Mouse (Mus musculus) adrenal gland, postnatal 14 days (tissue): Measurements from ENCODE around the gene Gm29797. TPM values are rescaled to one million over a fixed set of nuclear protein-coding genes. Genes with fewer than 3 reads are reported as not detected.

ENCODE experiments used
- DNase-seq: peaks from one replicate; pipeline ENCODE4 v3.0.0; 2021; ENCODE audit warnings: mixed read lengths
- total RNA-seq: library from RNA; stranded (reverse); gene quantifications from 2 replicates; pipeline ENCODE4 v1.2.3, GENCODE M21; 2021

The Gm29797 gene
- total RNA-seq, 1 experiment from 2014 or later: not detected

DNA sequence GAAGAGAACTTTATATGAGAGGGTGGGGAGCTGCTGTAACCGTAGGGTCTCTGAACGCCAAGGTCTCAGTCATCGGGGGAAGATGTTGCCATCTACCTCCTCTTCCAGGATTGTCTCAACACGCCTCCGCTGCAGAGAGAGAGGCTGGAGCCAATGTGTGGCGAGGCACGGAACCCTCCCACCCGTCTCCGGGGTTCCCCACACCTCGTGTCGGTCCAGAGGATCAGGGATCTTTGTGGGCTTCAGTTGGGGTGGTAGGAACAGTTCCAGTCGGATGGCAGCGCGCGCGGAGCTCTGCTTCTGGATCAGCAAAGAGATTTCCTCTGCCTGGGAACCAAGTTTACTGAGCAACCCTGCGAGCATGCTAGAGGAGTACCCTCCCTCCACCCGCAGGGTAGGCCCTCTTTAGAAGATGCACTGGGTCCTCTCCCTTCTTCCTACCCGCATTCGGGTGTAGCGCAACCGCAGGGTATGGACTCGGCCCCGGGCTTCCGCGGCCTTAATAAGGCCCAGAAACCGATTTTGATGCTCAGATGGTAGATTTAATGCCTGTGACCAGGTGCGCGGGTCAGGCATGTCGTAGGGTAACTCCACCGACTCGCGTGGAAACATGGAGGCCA lies 40.1 kb downstream of the Gm29797 start:
- no peak for DNase-seq

DNA sequence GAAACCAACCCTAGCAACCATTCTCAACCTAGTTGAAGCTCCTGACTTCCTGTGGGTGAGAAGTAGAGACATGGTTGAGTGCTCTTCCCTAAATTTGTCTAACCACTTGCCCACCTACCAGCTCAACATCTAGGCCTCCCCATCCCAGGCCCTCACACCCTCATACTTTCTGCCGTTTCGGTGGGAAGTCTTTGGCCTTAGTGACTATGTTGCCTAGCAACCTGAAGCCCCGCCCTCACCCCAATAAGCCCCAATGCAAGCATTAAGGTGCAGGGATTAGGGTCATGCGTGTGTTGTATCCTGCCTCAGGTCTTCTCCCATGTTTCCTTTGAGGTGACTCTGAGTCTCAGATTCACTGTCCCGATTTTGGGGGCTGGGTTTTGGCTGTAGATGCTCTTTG lies 41.4 kb downstream of the Gm29797 start, which contains the start of gene Lkaaear1:
Gene Lkaaear1 (minus strand): TSS at position 202 of the 400 bp plus-strand sequence.
- no peak for DNase-seq

DNA sequence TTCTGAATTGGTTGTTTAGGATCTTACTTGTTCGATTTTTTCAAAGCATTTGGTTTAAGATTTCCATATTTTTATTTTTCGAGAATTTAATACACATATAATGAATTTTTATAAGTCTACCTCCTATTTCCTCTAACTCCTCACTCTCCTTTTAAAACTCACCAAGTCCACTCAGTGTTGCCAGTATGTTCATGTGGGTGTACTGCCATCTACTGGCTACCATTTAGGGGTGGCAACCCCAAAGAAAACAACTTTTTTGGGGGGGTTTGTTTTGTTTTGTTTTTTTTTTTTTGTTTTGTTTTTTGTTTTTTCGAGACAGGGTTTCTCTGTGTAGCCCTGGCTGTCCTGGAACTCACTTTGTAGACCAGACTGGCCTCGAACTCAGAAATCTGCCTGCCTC lies 49.8 kb downstream of the Gm29797 start:
- DNase-seq: no peak

Other genes with a start within 250 kb of the Gm29797 start
- gene Zbtb46, start 197.6 kb upstream of the Gm29797 start, total RNA-seq: 17.8 and 20.0 TPM in 2 replicates
- gene Abhd16b, start 163.8 kb upstream of the Gm29797 start, total RNA-seq: not detected in 2 replicates
- gene Tpd52l2, start 159.9 kb upstream of the Gm29797 start, total RNA-seq: 109 and 114 TPM in 2 replicates
- 77.3 and 89.9 TPM in 2 replicates for gene Dnajc5, start 136.5 kb upstream of the Gm29797 start, total RNA-seq
- gene Uckl1, start 72.1 kb upstream of the Gm29797 start, total RNA-seq: 68.8 and 77.5 TPM in 2 replicates
- 59.4 and 60.0 TPM in 2 replicates for gene Prpf6, start 65.2 kb upstream of the Gm29797 start, total RNA-seq
- 57.3 and 67.7 TPM in 2 replicates for gene Zfp512b, start 64.2 kb upstream of the Gm29797 start, total RNA-seq
- 8.5 and 11.8 TPM in 2 replicates for gene Samd10, start 57.8 kb upstream of the Gm29797 start, total RNA-seq
- 60.4 and 64.6 TPM in 2 replicates for gene Sox18, start 14.6 kb downstream of the Gm29797 start, total RNA-seq
- 5.2 and 9.8 TPM in 2 replicates for gene Tcea2, start 23.3 kb downstream of the Gm29797 start, total RNA-seq
- gene Rgs19, start 36.9 kb downstream of the Gm29797 start, total RNA-seq: 22.4 and 32.1 TPM in 2 replicates
- gene Lkaaear1, start 41.4 kb downstream of the Gm29797 start, total RNA-seq: not detected in 2 replicates
- 1.5 and 2.7 TPM in 2 replicates for gene Oprl1, start 58.0 kb downstream of the Gm29797 start, total RNA-seq
- 4.1 and 5.2 TPM in 2 replicates for gene Myt1, start 106.3 kb downstream of the Gm29797 start, total RNA-seq
- gene Pcmtd2, start 180.8 kb downstream of the Gm29797 start, total RNA-seq: 47.6 and 52.4 TPM in 2 replicates
- 12.7 and 18.2 TPM in 2 replicates for gene Polr3k, start 207.3 kb downstream of the Gm29797 start, total RNA-seq